Mouse (Mus musculus): ENCODE data around the gene Ankef1. TPM values are rescaled to one million over a fixed set of nuclear protein-coding genes. Genes with fewer than 3 reads are reported as not detected.
A peak's percentile ranks its signal among the peaks of the same experiment; 100 is the strongest.

Ankef1 gene
- polyA plus RNA-seq, 1 experiment from 2014 or later, result 0.88 TPM

GRCm38 (mm10) chr2:136512802-136513201, 11.1 kb downstream of the Ankef1 start:
- H3K9me3 ChIP-seq, result no peaks in the 10 kb centered on the region
- 90% methylated on average over 5 of the region's 5 CpGs for whole genome bisulfite sequencing
- no peaks in the 10 kb centered on the region for H3K27me3 ChIP-seq
- no peak overlapping the region for H3K4me3 ChIP-seq
- no peak overlapping the region for H3K4me2 ChIP-seq (replicated peaks)
- no peak for ATAC-seq (ENCODE audit: low FRiP score, low read depth)
- no peaks in the 10 kb centered on the region for H3K36me3 ChIP-seq
- no peak overlapping the region for H3K9ac ChIP-seq (replicated peaks)
- H3K4me1 ChIP-seq, result peaks cover 9% of the 10 kb centered on the region
- no peak overlapping the region for H3K27ac ChIP-seq (replicated peaks)

GRCm38 (mm10) chr2:136513806-136514205, 12.1 kb downstream of the Ankef1 start:
- Histone ChIP-seq H3K27ac (replicated peaks) (no peak overlapping the region), H3K9ac (replicated peaks) (no peak overlapping the region), H3K27me3 (no peaks in the 10 kb centered on the region), H3K4me2 (replicated peaks) (no peak overlapping the region), H3K9me3 (no peaks in the 10 kb centered on the region), H3K4me1 (peaks cover 9% of the 10 kb centered on the region), H3K36me3 (no peaks in the 10 kb centered on the region), H3K4me3 (no peak overlapping the region)
- 84% methylated on average over 3 of the region's 3 CpGs for WGBS
- no peak for ATAC-seq (ENCODE audit: low FRiP score, low read depth)

- H3K9ac ChIP-seq (replicated peaks), result no peak overlapping the region
- no peak overlapping the region for H3K4me3 ChIP-seq
- no peaks in the 10 kb centered on the region for H3K9me3 ChIP-seq
- WGBS, result 82% methylated on average over 2 of the region's 2 CpGs
- no peak for ATAC-seq (ENCODE audit: low FRiP score, low read depth)
- H3K4me2 ChIP-seq (replicated peaks), result no peak overlapping the region
- peaks cover 9% of the 10 kb centered on the region for H3K4me1 ChIP-seq
- H3K27me3 ChIP-seq, result no peaks in the 10 kb centered on the region
- no peak overlapping the region for H3K27ac ChIP-seq (replicated peaks)
- no peaks in the 10 kb centered on the region for H3K36me3 ChIP-seq
Measured at GRCm38 (mm10) chr2:136515501-136515900, 13.8 kb downstream of the Ankef1 start.

GRCm38 (mm10) chr2:136528937-136529336, 27.2 kb downstream of the Ankef1 start:
- Histone ChIP-seq H3K36me3 (no peaks in the 10 kb centered on the region), H3K27me3 (no peaks in the 10 kb centered on the region), H3K9ac (replicated peaks) (no peak overlapping the region), H3K4me3 (no peak overlapping the region), H3K4me1 (no peaks in the 10 kb centered on the region), H3K9me3 (no peaks in the 10 kb centered on the region), H3K4me2 (replicated peaks) (no peak overlapping the region), H3K27ac (replicated peaks) (no peak overlapping the region)
- 81% methylated on average over 7 of the region's 7 CpGs for WGBS
- ATAC-seq (ENCODE audit: low FRiP score, low read depth), result no peak

GRCm38 (mm10) chr2:136532033-136532432, 30.3 kb downstream of the Ankef1 start:
- Histone ChIP-seq H3K4me3 (peak overlapping the region; percentile 55), H3K27ac (replicated peaks) (peak overlapping the region; percentile 56), H3K4me2 (replicated peaks) (peak overlapping the region; percentile 53), H3K9ac (replicated peaks) (peak overlapping the region; percentile 58), H3K4me1 (no peaks in the 10 kb centered on the region), H3K36me3 (no peaks in the 10 kb centered on the region), H3K27me3 (no peaks in the 10 kb centered on the region), H3K9me3 (no peaks in the 10 kb centered on the region)
- WGBS, result 1% methylated on average over 23 of the region's 23 CpGs
- peak; percentile 100 for ATAC-seq (ENCODE audit: low FRiP score, low read depth)

- WGBS, result 77% methylated on average over 5 of the region's 5 CpGs
- 0 out of 2 replicates have a peak, but pooled peaks have one; percentile 34 for ATAC-seq (ENCODE audit: low FRiP score, low read depth)
- Histone ChIP-seq H3K9me3 (no peaks in the 10 kb centered on the region), H3K4me1 (no peaks in the 10 kb centered on the region), H3K36me3 (no peaks in the 10 kb centered on the region), H3K27me3 (no peaks in the 10 kb centered on the region), H3K4me2 (replicated peaks) (no peak overlapping the region), H3K27ac (replicated peaks) (no peak overlapping the region), H3K9ac (replicated peaks) (no peak overlapping the region), H3K4me3 (no peak overlapping the region)
Measured at GRCm38 (mm10) chr2:136558020-136558419, 56.3 kb downstream of the Ankef1 start.

- H3K36me3 ChIP-seq, result no peaks in the 10 kb centered on the region
- H3K4me3 ChIP-seq, result no peak overlapping the region
- WGBS, result 50% methylated on average over 1 of the region's 1 CpGs
- H3K9me3 ChIP-seq, result no peaks in the 10 kb centered on the region
- H3K4me1 ChIP-seq, result no peaks in the 10 kb centered on the region
- no peak overlapping the region for H3K27ac ChIP-seq (replicated peaks)
- no peak for ATAC-seq (ENCODE audit: low FRiP score, low read depth)
- H3K9ac ChIP-seq (replicated peaks), result no peak overlapping the region
- no peak overlapping the region for H3K4me2 ChIP-seq (replicated peaks)
- H3K27me3 ChIP-seq, result no peaks in the 10 kb centered on the region
Measured at GRCm38 (mm10) chr2:136562336-136562735, 60.6 kb downstream of the Ankef1 start.

GRCm38 (mm10) chr2:136570856-136571255, 69.1 kb downstream of the Ankef1 start:
- H3K27me3 ChIP-seq, result no peaks in the 10 kb centered on the region
- H3K9ac ChIP-seq (replicated peaks), result no peak overlapping the region
- H3K9me3 ChIP-seq, result no peaks in the 10 kb centered on the region
- WGBS, result 73% methylated on average over 2 of the region's 2 CpGs
- ATAC-seq (ENCODE audit: low FRiP score, low read depth), result no peak
- no peak overlapping the region for H3K27ac ChIP-seq (replicated peaks)
- H3K4me2 ChIP-seq (replicated peaks), result no peak overlapping the region
- no peaks in the 10 kb centered on the region for H3K4me1 ChIP-seq
- H3K36me3 ChIP-seq, result no peaks in the 10 kb centered on the region
- H3K4me3 ChIP-seq, result no peak overlapping the region

GRCm38 (mm10) chr2:136582762-136583161, 81.1 kb downstream of the Ankef1 start:
- no peaks in the 10 kb centered on the region for H3K36me3 ChIP-seq
- no peaks in the 10 kb centered on the region for H3K27me3 ChIP-seq
- no peak overlapping the region for H3K9ac ChIP-seq (replicated peaks)
- WGBS, result 45% methylated on average over 2 of the region's 2 CpGs
- H3K4me2 ChIP-seq (replicated peaks), result no peak overlapping the region
- no peaks in the 10 kb centered on the region for H3K9me3 ChIP-seq
- no peak overlapping the region for H3K27ac ChIP-seq (replicated peaks)
- no peak overlapping the region for H3K4me3 ChIP-seq
- no peak for ATAC-seq (ENCODE audit: low FRiP score, low read depth)
- no peaks in the 10 kb centered on the region for H3K4me1 ChIP-seq

- no peaks in the 10 kb centered on the region for H3K27me3 ChIP-seq
- 41% methylated on average over 2 of the region's 2 CpGs for WGBS
- no peak overlapping the region for H3K9ac ChIP-seq (replicated peaks)
- H3K4me3 ChIP-seq, result no peak overlapping the region
- no peaks in the 10 kb centered on the region for H3K36me3 ChIP-seq
- no peak for ATAC-seq (ENCODE audit: low FRiP score, low read depth)
- H3K4me2 ChIP-seq (replicated peaks), result no peak overlapping the region
- H3K4me1 ChIP-seq, result no peaks in the 10 kb centered on the region
- no peak overlapping the region for H3K27ac ChIP-seq (replicated peaks)
- H3K9me3 ChIP-seq, result no peaks in the 10 kb centered on the region
Measured at GRCm38 (mm10) chr2:136588811-136589210, 87.1 kb downstream of the Ankef1 start.

GRCm38 (mm10) chr2:136596451-136596850, 94.7 kb downstream of the Ankef1 start:
- H3K4me3 ChIP-seq, result no peak overlapping the region
- no peaks in the 10 kb centered on the region for H3K36me3 ChIP-seq
- H3K27me3 ChIP-seq, result no peaks in the 10 kb centered on the region
- no peak overlapping the region for H3K9ac ChIP-seq (replicated peaks)
- no peaks in the 10 kb centered on the region for H3K4me1 ChIP-seq
- H3K4me2 ChIP-seq (replicated peaks), result no peak overlapping the region
- ATAC-seq (ENCODE audit: low FRiP score, low read depth), result no peak
- WGBS, result 29% methylated on average over 3 of the region's 3 CpGs
- no peaks in the 10 kb centered on the region for H3K9me3 ChIP-seq
- H3K27ac ChIP-seq (replicated peaks), result no peak overlapping the region

GRCm38 (mm10) chr2:136598743-136599142, 97.0 kb downstream of the Ankef1 start:
- Histone ChIP-seq H3K9me3 (no peaks in the 10 kb centered on the region), H3K4me1 (no peaks in the 10 kb centered on the region), H3K4me2 (replicated peaks) (no peak overlapping the region), H3K27ac (replicated peaks) (no peak overlapping the region), H3K27me3 (no peaks in the 10 kb centered on the region), H3K4me3 (no peak overlapping the region), H3K9ac (replicated peaks) (no peak overlapping the region), H3K36me3 (no peaks in the 10 kb centered on the region)
- 82% methylated on average over 6 of the region's 6 CpGs for WGBS
- no peak for ATAC-seq (ENCODE audit: low FRiP score, low read depth)

GRCm38 (mm10) chr2:136600651-136601170, 99.0 kb downstream of the Ankef1 start:
- H3K4me2 ChIP-seq (replicated peaks), result no peak overlapping the region
- 85% methylated on average over 5 of the region's 5 CpGs for WGBS
- no peak overlapping the region for H3K9ac ChIP-seq (replicated peaks)
- H3K4me1 ChIP-seq, result no peaks in the 10 kb centered on the region
- H3K4me3 ChIP-seq, result no peak overlapping the region
- no peaks in the 10 kb centered on the region for H3K9me3 ChIP-seq
- no peaks in the 10 kb centered on the region for H3K27me3 ChIP-seq
- H3K36me3 ChIP-seq, result no peaks in the 10 kb centered on the region
- no peak for ATAC-seq (ENCODE audit: low FRiP score, low read depth)
- H3K27ac ChIP-seq (replicated peaks), result no peak overlapping the region

All from midbrain, embryonic 12.5 days (tissue).